Mouse (Mus musculus) intestine, embryonic 15.5 days (tissue): ENCODE results near the gene Nasp. TPM values are rescaled to one million over a fixed set of nuclear protein-coding genes. Genes with fewer than 3 reads are reported as not detected.

ENCODE experiments used
- ATAC-seq: fragments of 200-750 bp; cut with Nextera tagmentation; 2 replicates; pipeline ENCODE4 v1.8.0; 2017; ENCODE audit warnings: moderate TSS enrichment, moderate library complexity
- H3K27ac ChIP-seq: fragments of 300-500 bp; sonication (generic); 2 replicates; pipeline ENCODE4 v1.5.1; 2015; ENCODE audit warnings: mild to moderate bottlenecking, inconsistent platforms
- H3K27me3 ChIP-seq: fragments of 300-500 bp; sonication (generic); replicated peaks from 2 replicates; pipeline ENCODE4 v1.6.1; 2015; ENCODE audit warnings: inconsistent platforms
- H3K36me3 ChIP-seq: fragments of 300-500 bp; sonication (generic); 2 replicates; pipeline ENCODE4 v1.6.1; 2015; ENCODE audit warnings: inconsistent platforms
- H3K4me1 ChIP-seq: fragments of 300-500 bp; sonication (generic); replicated peaks from 2 replicates; pipeline ENCODE4 v1.6.1; 2015; ENCODE audit warnings: inconsistent platforms
- H3K4me2 ChIP-seq: fragments of 300-500 bp; sonication (generic); replicated peaks from 2 replicates; pipeline ENCODE4 v1.6.1; 2015; ENCODE audit warnings: mild to moderate bottlenecking, inconsistent platforms
- H3K4me3 ChIP-seq: fragments of 300-500 bp; sonication (generic); replicated peaks from 2 replicates; pipeline ENCODE4 v1.5.1; 2015; ENCODE audit warnings: inconsistent platforms
- H3K9ac ChIP-seq: fragments of 300-500 bp; sonication (generic); 2 replicates; pipeline ENCODE4 v1.6.1; 2015; ENCODE audit warnings: inconsistent platforms
- H3K9me3 ChIP-seq: fragments of 300-500 bp; sonication (generic); 2 replicates; pipeline ENCODE4 v1.6.1; 2016; ENCODE audit warnings: inconsistent platforms
- WGBS: fragments of 180-500 bp; shearing (Covaris S2); methylation state at CpG from one replicate; pipeline ENCODE4 v1.1.7; 2015; 5-methylcytosine and 5-hydroxymethylcytosine counted together
- polyA plus RNA-seq: library from polyadenylated mRNA; unstranded; fragments of >200 nt; fragmentation: Nextera tagmentation; extraction: Ambion mirVana; gene quantifications from 2 replicates; pipeline ENCODE4 v1.2.1, GENCODE M21; 2015

The Nasp gene
- polyA plus RNA-seq, 1 experiment from 2014 or later = 118 TPM

- Histone ChIP-seq H3K27me3 (no peaks in the 10 kb centered on the region), H3K36me3 (no peaks in the 10 kb centered on the region), H3K27ac (peak overlapping the region; percentile 96), H3K4me2 (peak overlapping the region; percentile 75), H3K4me3 (peak overlapping the region; percentile 94), H3K9me3 (no peaks in the 10 kb centered on the region), H3K9ac (peak overlapping the region; percentile 87), H3K4me1 (peaks cover 10% of the 10 kb centered on the region)
- under 1% methylated on average over 52 of the region's 53 CpGs for WGBS
- peak; percentile 81 for ATAC-seq
Observed at GRCm38 (mm10) chr4:116626658-116627358, 933 bp downstream of the Nasp start.

GRCm38 (mm10) chr4:116624831-116625230 lies 2.9 kb downstream of the Nasp start:
- 98% methylated on average over 4 of the region's 4 CpGs for WGBS
- Histone ChIP-seq H3K4me1 (peaks cover 10% of the 10 kb centered on the region), H3K27ac (no peak overlapping the region), H3K27me3 (no peaks in the 10 kb centered on the region), H3K36me3 (0 out of 2 replicates have a peak, but pooled peaks cover 2% of the 10 kb centered on the region), H3K9me3 (no peaks in the 10 kb centered on the region), H3K4me3 (no peak overlapping the region), H3K4me2 (no peak overlapping the region), H3K9ac (no peak overlapping the region)
- ATAC-seq = no peak

- no peak for ATAC-seq
- Histone ChIP-seq H3K9ac (no peak overlapping the region), H3K4me2 (no peak overlapping the region), H3K36me3 (peaks cover 21% of the 10 kb centered on the region), H3K27me3 (no peaks in the 10 kb centered on the region), H3K9me3 (no peaks in the 10 kb centered on the region), H3K4me3 (no peak overlapping the region), H3K4me1 (no peaks in the 10 kb centered on the region), H3K27ac (no peak overlapping the region)
- 96% methylated on average over 2 of the region's 2 CpGs for WGBS
Observed at GRCm38 (mm10) chr4:116615237-116615636, 12.5 kb downstream of the Nasp start.

GRCm38 (mm10) chr4:116612621-116613020 lies 15.1 kb downstream of the Nasp start:
- Histone ChIP-seq H3K4me3 (no peak overlapping the region), H3K36me3 (peaks cover 23% of the 10 kb centered on the region), H3K9ac (no peak overlapping the region), H3K9me3 (no peaks in the 10 kb centered on the region), H3K27me3 (no peaks in the 10 kb centered on the region), H3K4me2 (no peak overlapping the region), H3K27ac (no peak overlapping the region), H3K4me1 (no peaks in the 10 kb centered on the region)
- ATAC-seq = no peak
- WGBS = 96% methylated on average over 2 of the region's 2 CpGs

- peak overlapping the region; percentile 75 for H3K9ac ChIP-seq
- peak overlapping the region; percentile 92 for H3K27ac ChIP-seq
- no peaks in the 10 kb centered on the region for H3K9me3 ChIP-seq
- peaks cover 26% of the 10 kb centered on the region for H3K36me3 ChIP-seq
- H3K4me1 ChIP-seq = peaks cover 14% of the 10 kb centered on the region; the same call in 1 of the 2 replicates
- peak overlapping the region; percentile 59 for H3K4me3 ChIP-seq
- no peaks in the 10 kb centered on the region for H3K27me3 ChIP-seq
- under 1% methylated on average over 50 of the region's 50 CpGs for WGBS
- H3K4me2 ChIP-seq = peak overlapping the region; percentile 94
- peak; percentile 98 for ATAC-seq
Observed at GRCm38 (mm10) chr4:116596978-116597881, 30.5 kb downstream of the Nasp start.

GRCm38 (mm10) chr4:116596379-116596778 lies 31.4 kb downstream of the Nasp start, which contains the start of gene Ccdc17:
TSS of gene Ccdc17 (plus strand) at chr4:116596654.
- Histone ChIP-seq H3K36me3 (peaks cover 30% of the 10 kb centered on the region), H3K9me3 (no peaks in the 10 kb centered on the region), H3K9ac (peak within 1 kb of the TSS; percentile 75), H3K4me3 (peak within 1 kb of the TSS; percentile 59), H3K4me2 (peak within 1 kb of the TSS; percentile 94), H3K4me1 (peaks cover 14% of the 10 kb centered on the region; the same call in 1 of the 2 replicates), H3K27me3 (no peaks in the 10 kb centered on the region), H3K27ac (peak within 1 kb of the TSS; percentile 92)
- ATAC-seq = no peak
- 23% methylated on average over 5 of the region's 5 CpGs for WGBS

GRCm38 (mm10) chr4:116595793-116596192 lies 31.9 kb downstream of the Nasp start:
- peaks cover 14% of the 10 kb centered on the region; the same call in 1 of the 2 replicates for H3K4me1 ChIP-seq
- 80% methylated on average over 8 of the region's 8 CpGs for WGBS
- no peak for ATAC-seq
- no peak overlapping the region for H3K4me2 ChIP-seq
- H3K27ac ChIP-seq = no peak overlapping the region
- no peaks in the 10 kb centered on the region for H3K9me3 ChIP-seq
- no peak overlapping the region for H3K4me3 ChIP-seq
- H3K36me3 ChIP-seq = peaks cover 32% of the 10 kb centered on the region
- H3K27me3 ChIP-seq = no peaks in the 10 kb centered on the region
- H3K9ac ChIP-seq = no peak overlapping the region

- Histone ChIP-seq H3K36me3 (no peaks in the 10 kb centered on the region; the same call in 1 of the 2 replicates), H3K4me3 (peak overlapping the region; percentile 67), H3K4me2 (peak overlapping the region; percentile 80), H3K27ac (peak overlapping the region; percentile 97), H3K9ac (peak overlapping the region; percentile 76), H3K27me3 (no peaks in the 10 kb centered on the region), H3K4me1 (0 out of 2 replicates have a peak, but pooled peaks cover 3% of the 10 kb centered on the region), H3K9me3 (no peaks in the 10 kb centered on the region)
- ATAC-seq = no peak
- WGBS = 2% methylated on average over 15 of the region's 15 CpGs
Observed at GRCm38 (mm10) chr4:116558151-116558882, 69.4 kb downstream of the Nasp start.

GRCm38 (mm10) chr4:116557306-116558121 lies 70.2 kb downstream of the Nasp start, which contains the start of gene Gpbp1l1:
TSS of gene Gpbp1l1 (plus strand) at chr4:116557658.
- H3K4me1 ChIP-seq = 0 out of 2 replicates have a peak, but pooled peaks cover 3% of the 10 kb centered on the region
- WGBS = under 1% methylated on average over 69 of the region's 78 CpGs
- H3K36me3 ChIP-seq = no peaks in the 10 kb centered on the region; the same call in 1 of the 2 replicates
- peak within 1 kb of the TSS; percentile 97 for H3K27ac ChIP-seq
- H3K27me3 ChIP-seq = no peaks in the 10 kb centered on the region
- H3K9ac ChIP-seq = peak within 1 kb of the TSS; percentile 76
- ATAC-seq = peak; percentile 96
- peak within 1 kb of the TSS; percentile 80 for H3K4me2 ChIP-seq
- no peaks in the 10 kb centered on the region for H3K9me3 ChIP-seq
- peak within 1 kb of the TSS; percentile 67 for H3K4me3 ChIP-seq

GRCm38 (mm10) chr4:116556561-116557305 lies 71.0 kb downstream of the Nasp start:
- H3K27me3 ChIP-seq = no peaks in the 10 kb centered on the region
- under 1% methylated on average over 28 of the region's 28 CpGs for WGBS
- H3K27ac ChIP-seq = peak overlapping the region; percentile 97
- H3K9ac ChIP-seq = peak overlapping the region; percentile 76
- peak; percentile 96 for ATAC-seq
- peak overlapping the region; percentile 67 for H3K4me3 ChIP-seq
- H3K9me3 ChIP-seq = no peaks in the 10 kb centered on the region
- H3K36me3 ChIP-seq = no peaks in the 10 kb centered on the region; the same call in 1 of the 2 replicates
- 0 out of 2 replicates have a peak, but pooled peaks cover 3% of the 10 kb centered on the region for H3K4me1 ChIP-seq
- H3K4me2 ChIP-seq = peak overlapping the region; percentile 80
